Mouse (Mus musculus): Measurements from ENCODE around the gene Padi2.

Gene Padi2

DNA sequence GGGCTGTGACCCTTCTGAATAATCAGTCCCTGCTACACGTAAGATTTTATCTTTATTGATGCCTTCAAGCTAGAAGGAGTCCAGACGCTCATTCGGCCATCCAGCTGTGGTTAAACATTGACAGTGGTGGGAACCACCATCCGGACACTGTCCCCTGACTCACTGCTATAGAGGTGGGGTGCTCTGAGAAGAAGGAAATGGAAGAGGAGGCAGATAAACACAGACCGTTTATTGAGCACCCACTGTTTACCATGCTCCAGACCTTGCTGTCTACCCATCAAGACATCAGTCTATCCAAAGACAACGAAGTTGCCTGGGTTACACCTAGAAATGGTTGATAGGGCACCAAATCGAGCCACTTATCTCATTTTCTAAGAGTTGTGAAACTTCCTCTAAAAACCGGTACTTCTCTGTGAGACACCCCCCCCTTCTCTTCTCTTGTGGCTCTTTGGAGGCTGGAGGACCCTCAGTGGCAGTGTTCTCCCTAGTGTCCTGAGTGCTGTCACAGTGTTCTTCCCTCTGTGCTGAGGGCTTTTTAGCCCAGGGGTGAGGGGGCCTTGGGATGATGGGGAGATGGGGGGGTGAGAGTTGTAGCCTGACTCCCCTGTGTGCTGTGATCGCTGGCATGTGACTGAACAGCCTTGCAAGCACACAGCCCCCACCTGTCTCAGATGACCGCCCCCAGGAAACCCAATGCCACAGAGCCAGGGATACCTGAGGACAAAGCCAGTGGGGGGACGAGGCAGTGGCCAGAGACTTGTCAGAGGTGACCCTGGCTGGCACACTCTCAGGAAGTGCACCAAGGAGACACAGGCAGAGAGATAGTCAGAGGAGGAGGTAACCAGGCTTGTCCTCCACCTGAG lies 14.1 kb downstream of the Padi2 start:
- no peak for DNase-seq (ENCODE audit: low read depth, low spot score)

DNA sequence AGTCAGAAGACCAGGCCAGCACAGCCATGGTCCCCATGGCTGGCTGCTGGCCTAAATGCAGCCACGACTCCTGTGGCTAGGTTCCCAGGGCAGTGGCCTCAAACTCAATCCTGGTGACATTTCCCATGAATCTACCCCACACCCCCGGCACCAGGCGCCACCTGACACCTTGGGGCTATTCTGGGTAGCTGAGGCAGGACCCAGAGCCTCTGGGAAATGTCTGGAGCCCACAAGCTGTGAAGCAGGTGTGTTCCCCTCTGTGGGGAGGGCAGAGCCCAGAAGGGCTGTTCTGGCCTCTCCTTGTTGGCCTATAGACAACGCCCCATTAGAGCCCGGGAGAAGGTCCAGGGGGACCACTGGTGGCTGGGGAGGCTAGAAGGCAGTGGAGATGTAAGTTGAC lies 16.4 kb downstream of the Padi2 start:
- no peak for DNase-seq (ENCODE audit: low read depth, low spot score)

DNA sequence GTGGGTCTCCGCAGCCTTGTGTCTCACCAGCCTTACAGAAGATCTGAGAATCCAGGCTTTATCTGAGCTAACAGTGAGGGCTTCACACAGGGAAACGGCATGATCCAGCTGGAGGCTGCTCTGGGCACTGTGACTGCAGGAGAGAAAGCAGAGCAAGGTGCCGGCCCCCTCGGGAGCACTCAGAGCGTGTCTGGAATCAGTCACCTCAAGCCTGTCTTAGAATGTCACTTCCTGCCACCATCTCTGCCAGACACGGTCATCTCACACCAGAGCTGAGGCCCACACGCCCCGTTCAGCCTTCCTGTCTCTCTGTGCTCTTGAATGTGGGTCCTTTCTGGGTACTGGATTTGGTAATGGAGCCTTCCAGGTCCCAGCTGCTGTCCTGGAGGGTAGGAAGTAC lies 19.5 kb downstream of the Padi2 start:
- no peak for DNase-seq (ENCODE audit: low read depth, low spot score)

DNA sequence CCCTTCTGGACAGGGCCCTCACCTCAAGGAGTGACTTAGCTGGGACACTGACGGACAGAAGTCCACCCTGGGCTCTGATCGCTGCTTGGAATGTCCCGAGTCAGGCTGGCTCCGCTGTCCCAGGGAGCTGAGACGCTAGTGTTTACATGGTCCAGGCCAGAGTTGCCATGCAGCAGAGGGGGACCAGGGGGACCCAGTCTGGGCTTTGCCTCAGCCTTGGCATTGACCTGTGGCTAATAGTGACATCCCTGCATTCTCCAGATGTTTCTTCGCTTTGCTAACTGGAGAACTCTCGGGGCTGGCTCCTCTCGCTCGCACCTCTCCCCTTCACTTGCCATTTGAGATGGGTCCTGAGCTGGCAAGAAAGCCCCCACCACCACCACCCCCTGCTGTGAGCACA lies 22.2 kb downstream of the Padi2 start:
- no peak for DNase-seq (ENCODE audit: low read depth, low spot score)

DNA sequence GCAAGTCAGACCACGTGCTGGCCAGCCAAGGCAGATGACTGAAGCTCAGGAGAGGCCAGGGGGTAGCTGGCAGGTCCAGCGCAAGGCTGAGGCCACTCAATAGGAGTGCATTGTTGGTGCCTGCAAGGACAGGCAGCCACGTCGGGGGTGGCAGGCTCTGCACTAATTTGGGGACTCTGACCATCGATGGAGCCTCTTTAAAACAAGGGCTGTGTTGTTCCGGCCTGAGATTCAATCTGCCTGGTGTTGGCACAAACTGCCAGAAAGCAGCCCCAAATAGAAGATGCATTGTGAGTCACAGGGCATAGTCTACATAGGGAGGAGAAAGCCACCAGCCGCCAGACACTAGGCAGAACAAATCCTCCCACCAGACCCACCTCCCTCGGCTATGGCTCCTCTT lies 23.6 kb downstream of the Padi2 start:
- DNase-seq (ENCODE audit: low read depth, low spot score) = peak; percentile 85

DNA sequence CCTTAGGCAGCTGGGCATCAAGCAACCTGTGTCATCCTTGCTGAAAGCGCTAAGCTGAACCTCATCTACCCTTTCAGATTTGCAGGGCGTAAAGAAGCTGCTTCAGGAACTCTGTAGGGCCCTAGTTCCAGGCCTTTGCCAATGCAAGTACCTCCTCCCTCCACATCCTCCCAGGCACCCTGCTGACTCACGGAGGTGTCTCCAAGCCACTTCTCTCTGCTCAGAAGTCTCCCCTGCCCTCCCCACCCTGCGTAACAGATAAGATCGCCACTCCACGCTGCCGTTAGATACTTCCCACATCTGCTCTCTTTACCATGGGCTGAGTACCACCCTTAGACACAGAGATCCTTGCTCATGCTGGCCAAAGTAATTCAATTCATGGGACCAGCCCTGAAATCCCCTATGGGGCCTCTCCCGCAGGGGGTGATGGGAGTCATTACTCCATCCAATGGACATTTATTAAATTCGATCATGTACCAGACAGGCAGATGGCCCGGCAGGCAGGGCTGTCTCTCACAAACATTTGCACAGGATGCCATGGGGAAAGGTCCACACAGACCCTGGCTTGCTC lies 24.8 kb downstream of the Padi2 start:
- no peak for DNase-seq (ENCODE audit: low read depth, low spot score)

DNA sequence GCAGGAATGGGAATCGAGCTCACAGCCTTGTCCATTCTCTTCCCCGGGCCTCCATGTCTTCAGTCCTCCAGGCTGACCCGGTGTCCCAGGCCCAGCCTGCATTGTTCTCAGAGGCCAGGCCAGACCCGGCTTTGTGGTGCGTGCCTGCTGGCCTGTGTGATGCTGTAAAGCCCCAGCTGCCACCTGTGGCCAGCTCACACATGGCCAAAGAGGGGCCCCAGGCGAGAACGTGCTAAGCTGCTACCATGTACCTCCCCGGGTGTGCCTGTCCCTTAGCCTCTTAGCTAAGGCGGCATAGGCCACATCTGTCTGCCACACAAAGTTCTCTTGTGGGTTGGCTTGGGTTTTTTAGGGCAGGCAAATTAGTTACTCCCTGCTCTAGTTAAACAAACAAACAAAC lies 29.5 kb downstream of the Padi2 start:
- no peak for DNase-seq (ENCODE audit: low read depth, low spot score)

DNA sequence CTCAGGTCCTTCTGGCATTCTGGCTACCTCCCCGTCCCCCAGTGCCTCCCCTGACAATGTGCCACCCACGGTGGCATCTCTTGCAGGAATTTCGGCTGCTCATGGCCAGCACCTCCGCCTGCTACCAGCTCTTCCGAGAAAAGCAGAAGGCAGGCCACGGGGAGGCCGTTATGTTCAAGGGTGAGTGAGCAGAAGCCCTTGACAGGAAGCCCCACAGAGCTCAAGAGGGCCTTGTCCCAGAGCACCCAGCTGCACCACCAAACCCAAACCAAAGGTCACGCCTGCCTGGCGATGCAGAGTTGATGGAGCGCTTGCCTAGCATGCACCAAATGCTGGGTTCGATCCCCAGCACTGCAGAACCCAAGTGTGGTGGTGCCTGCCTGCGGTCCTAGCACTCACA lies 38.2 kb downstream of the Padi2 start:
- no peak for DNase-seq (ENCODE audit: low read depth, low spot score)

DNA sequence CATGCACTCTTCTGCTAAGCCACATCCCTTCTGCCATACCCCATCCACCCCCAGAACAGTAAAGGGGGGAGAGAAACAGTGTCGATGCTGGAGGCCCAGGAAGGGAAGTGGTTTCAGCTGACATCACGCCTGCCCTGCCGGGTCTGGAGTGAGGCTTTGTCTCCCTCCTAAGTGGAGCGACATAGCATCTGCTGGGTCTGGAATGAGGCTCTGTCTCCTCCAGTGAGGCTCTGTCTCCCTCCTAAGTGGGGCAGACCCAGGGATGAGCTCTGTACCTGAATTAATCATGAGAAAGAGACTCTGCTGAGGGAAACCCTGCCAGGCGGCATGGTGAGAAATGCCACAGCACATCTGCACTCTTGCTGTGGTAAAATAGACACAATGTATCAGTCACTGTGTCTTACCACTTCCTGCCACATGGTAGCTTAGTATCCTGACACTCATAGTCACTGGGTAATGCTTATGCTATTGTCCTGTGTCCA lies 38.9 kb downstream of the Padi2 start:
- DNase-seq (ENCODE audit: low read depth, low spot score) = no peak

DNA sequence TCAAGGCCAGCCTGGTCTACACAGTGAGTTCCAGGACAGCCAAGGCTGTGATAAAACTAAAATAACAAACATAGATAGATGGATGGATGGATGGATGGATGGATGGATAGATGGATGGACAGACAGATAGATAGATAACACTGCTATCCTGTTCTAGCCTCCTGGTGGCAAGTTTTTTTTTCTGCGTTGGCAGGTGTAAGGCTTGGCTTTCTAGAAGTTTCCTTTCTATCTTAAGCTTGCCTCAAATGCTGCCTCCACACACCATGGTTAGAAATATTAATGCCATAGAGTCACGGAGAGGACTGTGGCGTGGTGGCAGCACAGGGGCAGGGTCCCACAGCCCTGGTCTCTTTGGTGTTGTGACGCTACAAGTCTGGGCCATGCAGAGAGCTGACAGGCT lies 39.4 kb downstream of the Padi2 start:
- DNase-seq (ENCODE audit: low read depth, low spot score) = no peak

DNA sequence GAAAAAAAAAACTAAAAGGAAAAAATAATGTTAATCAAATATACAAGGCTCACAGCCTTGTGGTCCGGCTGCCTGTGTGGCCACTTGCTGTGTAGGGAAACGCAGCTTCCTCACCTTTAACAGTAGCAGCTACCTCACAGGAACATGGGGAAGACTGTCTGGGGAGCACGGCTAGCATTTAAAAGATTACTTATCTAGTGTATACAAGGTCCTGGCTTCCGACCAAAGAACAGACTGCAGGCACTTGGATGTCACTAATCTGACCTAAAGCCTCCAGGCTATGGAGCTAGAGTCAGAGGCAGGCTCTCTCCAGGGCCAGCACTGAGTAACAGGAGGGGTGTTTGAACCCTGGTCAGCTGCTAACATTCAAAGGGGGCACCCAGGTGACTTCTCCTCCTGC lies 39.9 kb downstream of the Padi2 start:
- DNase-seq (ENCODE audit: low read depth, low spot score) = no peak

DNA sequence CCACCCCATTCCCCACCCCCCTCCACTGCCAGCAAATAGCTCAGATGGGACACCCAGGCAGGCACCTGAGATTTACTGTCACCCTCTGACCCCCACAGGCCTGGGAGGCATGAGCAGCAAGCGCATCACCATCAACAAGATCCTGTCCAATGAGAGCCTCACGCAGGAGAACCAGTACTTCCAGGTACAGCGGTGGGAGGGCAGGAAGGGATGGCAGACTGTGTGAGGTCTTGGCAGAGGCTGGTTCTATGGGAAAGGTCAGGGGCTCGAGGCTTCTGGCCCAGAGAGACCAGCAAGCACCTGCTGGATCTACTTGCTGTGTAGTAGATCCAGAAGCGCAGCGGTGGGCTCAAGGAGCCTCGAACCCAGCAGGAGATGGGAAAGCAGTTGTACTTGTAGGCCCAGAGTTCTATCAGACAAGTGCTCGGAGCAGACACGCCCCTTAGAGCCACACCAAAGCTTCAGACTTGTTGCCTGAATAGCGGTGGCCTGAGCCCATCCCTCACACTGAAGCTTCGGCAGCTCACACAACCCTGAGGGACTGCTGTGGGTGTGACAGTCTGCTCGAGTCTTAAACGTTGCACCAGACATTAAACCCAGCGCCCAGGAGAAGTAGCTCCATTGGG lies 40.5 kb downstream of the Padi2 start:
- no peak for DNase-seq (ENCODE audit: low read depth, low spot score)

DNA sequence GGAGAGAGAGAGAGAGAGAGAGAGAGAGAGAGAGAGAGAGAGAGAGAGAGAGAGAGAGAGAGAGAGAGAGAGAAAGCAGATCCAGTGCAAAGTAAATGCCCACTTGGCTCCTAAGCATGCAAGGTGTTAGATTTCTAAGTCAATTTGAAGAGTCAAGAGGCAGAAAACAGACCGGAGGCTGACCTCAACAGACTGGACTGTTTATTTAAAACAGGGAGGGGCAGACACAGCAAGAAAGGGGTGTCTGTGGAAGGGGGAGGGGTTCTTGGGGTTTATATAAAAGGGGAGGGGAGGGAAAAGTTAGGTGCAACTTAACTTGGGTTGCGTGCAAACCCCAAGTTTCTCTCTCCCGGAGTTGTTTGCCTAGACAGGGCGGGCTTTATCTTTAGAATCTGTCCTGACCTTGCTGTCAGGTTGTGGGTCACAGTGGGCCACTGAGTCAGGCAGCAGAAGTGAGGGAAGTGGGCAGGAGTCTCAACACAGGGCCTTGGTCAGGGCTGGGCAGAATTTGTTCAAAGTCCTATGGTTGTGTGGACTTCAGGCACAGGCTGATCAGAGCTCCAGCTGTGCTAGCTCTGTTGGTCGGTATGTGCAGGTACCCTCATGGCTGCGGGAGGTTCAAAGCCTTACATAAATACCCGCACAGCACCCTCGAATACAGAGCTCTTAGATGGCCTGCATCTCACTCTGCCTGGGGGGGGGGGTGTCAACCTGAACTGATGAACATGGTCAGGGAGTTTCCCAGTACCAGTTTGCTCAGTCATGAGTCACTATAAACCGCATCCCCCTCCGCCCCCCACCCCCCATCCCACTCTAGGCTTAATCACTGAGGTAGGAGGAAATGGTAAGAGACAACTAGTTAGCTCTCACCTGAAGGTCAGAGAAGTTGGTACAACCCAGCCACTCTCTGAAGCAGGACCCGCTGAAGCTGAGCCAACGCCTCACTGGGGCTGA lies 41.6 kb downstream of the Padi2 start:
- no peak for DNase-seq (ENCODE audit: low read depth, low spot score)

DNA sequence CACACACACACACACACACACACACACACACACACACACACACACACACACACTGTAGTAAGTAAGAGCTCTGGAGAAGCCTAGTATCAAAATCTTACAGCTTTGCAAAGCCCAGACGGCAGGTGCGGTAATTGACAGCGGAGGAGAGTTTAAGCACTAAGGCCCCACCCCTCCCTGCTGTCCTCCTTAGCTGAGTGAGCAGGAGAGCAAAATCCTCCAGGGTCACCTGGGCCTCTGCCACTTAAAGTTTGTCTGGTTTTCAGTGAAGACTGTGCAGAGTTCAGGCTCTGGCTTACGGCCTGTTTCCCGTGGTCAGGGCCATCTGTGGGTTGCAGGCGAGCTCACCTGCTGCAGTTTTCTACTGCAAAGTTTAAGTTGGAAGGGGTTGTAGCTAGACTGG lies 42.3 kb downstream of the Padi2 start:
- DNase-seq (ENCODE audit: low read depth, low spot score) = no peak

DNA sequence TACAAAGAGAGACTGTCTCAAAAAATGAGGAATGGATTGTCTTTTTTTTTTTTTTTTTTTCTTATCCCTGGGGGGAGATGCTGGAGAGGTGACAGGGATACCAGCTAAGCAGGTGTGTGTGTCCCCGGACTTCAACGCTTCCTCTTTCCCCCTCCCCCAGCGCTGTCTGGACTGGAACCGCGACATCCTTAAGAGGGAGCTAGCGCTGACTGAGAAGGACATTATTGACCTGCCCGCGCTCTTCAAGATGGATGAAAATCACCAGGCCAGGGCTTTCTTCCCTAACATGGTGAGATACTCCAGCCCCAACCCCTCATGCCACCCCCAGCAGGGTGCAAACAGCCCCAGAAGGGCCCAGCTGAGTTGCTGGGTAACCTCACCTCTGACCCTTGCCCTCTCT lies 42.9 kb downstream of the Padi2 start:
- no peak for DNase-seq (ENCODE audit: low read depth, low spot score)

DNA sequence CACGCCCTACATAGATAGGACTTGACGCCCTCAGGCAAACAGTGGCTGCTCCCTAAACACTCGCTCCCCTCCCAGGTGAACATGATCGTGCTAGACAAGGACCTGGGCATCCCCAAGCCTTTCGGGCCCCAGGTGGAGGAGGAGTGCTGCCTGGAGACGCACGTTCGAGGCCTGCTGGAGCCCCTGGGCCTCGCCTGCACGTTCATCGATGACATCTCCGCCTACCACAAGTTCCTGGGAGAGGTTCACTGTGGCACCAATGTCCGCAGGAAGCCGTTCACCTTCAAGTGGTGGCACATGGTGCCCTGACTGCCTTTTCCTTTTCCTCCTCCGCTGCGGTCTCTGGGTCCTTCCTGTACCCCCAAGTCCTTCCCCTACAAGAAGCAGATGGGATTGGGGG lies 43.5 kb downstream of the Padi2 start:
- no peak for DNase-seq (ENCODE audit: low read depth, low spot score)

DNA sequence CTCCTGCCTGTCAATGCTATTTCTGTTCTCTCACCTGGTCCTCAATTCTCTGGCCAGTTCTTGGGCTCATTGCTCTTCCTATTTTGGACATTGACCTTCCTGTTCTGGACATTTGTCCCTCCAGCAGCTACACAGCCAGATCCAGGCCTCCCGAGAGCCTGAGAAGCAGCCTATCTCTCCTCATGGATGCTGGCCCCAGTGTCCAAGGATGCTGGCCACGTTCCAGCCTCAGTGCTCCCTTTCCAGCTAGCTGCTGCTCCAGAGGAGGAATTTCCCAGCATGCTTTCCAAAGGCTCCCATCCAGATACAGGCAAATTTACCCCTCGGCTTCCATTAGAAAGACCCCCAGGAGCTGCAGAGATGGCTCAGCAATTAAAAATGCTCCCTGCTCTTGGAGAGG lies 44.4 kb downstream of the Padi2 start:
- no peak for DNase-seq (ENCODE audit: low read depth, low spot score)

DNA sequence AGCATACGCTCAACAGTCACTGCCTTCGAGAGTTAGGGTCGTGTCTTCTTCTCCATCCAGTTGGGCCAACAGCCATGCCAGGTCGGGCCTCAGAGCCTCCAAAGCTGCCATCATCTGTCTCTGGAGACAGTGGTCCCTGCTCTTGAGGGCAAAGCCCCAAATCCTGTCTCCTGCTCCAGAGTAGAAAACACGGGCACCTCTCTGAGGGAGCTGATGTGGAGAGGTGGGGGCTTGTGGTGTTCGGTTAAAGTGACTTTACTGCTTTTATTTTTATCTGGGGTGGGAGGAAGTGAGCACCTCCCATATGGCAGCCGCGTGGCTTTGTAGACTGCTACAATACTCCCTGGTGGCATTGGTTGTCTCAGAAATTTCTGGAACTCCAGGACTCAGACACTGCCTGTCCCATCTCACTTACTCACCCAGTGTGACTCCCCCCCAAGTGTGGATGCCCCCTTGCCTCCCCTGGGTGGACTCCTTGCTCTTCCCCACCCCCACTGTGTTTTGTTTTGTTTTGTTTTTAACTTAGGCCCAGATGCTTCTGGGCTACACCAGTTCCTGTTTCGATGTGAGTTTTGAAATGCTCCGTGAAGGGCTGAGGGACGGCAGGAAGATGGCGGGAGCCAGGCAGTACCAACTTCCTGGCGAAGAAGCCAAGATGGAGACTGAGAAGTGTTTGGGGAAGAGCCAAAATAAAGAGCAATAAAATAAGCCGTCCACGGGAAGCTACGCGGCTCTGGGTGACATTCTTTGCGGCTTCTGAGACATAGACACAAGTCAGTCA lies 45.9 kb downstream of the Padi2 start:
- DNase-seq (ENCODE audit: low read depth, low spot score) = no peak

DNA sequence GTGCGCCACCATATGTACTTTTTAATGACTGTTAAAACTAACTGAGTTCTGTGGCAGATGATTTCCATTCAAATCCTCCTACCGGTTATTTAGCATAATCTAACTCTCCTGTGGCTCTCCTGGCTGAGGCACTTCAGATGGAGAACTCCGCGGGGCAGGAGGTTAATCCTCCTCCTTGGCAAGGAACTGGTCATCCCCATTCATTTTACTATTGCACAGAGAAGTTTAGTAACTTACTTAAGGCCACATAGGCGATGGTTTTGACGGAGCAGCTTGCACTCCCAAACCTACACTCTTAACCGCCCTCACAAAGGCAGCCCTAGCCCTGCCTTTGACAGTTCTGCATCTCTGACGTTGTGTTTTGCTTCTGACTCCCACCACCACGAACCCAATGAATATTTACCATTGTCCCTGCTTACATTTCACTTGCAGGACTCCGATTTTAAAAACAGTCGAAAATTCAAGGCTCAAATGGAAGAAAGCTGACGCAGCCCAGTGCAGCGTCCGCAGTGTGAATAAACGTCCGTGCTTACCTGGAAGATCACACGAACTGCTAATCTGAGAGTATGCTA lies 51.1 kb downstream of the Padi2 start:
- peak; percentile 31 for DNase-seq (ENCODE audit: low read depth, low spot score)

DNA sequence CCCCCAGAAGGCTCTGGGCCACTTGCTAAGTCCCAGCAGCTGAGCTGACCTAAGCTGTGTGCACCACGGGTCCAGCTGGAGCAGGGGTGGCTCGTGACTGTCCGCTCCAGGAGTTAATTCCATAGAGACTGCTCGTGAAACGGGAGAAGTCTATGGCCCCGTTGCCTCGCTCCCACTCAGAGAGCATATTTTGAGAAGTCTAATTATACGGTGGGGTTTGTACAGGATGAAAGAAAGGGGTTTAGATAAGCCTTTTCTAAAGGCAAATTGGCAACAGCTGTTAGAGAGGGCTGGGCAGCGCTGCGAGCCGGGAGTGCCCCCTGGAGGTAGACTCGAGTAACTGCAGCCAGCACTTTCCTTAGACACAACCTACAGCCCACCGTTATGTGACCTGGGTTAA lies 51.6 kb downstream of the Padi2 start:
- DNase-seq (ENCODE audit: low read depth, low spot score) = peak; percentile 58

DNA sequence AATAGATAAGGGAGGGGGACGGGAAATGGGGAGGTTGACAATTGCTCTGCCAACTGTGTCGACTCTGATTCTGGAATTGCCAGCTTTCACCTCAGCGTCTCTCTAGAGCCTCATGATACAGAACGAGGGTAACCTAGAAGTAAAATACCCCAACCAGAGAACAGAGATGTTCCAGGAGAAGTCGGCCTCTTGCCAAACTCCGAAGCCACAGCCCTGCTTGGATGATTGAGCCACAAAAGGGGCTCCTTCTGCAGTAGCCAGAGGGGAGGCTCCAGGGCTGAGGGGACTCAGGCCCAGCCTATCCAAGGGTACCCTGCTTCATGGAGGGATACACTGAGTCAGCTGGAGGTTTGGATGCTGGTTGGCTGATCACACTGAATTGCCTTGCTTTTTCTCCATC lies 52.2 kb downstream of the Padi2 start:
- DNase-seq (ENCODE audit: low read depth, low spot score) = no peak

Data from telencephalon, adult 2 months (tissue).